Mouse (Mus musculus): ENCODE data around the gene Cmip.

The Cmip gene

DNA sequence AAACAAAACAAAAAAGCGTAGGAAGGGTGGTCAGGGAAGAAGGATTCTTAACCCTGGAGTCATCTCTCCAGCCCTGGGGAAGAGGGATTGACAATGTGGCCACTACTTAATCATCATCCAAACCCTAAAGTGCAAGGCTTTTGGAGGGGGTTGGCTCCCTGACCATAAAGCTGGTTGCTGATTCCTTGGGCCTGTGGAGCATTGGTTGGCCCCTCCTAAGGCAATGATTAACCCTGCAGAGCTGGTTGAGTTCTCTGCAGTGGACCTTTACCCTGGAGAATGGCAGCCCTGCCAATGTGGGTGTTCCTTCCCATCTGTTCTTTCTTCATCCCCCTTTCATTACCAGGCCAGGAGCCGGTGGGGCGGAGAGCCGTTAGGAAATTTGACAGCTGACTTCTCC lies 90.7 kb downstream of the Cmip start:
- no peak for DNase-seq (ENCODE audit: low spot score in 2 of 2)

DNA sequence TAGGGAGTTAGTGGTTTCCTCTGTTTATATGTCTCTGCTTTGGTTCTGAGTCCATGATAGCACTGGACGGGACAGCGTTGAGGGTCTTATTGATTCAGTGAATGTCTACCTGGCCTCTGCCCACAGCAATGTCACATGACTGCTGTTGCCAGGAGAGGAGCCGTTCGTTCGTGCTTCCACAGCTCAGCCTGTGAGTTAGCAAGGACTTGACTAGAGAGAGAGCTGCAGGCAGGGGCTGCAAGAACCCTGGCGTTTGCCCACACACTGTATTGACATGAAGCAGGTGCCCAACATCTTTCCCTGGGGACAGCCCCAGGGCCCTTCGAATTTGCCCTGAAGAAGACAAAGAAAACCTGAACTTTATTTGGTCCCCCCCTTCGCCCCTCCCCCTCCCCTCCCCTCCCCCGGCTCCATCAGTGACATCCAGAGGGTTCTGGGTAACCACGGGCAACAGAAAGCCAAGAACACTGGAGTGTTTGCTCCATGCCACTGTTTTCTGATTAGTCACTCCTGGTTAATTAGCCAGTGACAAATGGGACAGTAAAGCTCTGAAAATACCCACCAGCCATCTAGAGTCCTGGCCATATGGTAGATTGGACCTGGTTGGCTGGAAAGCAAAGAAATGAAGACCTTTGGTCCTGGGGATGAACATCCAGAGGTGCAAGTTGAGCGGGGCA lies 92.0 kb downstream of the Cmip start:
- DNase-seq (ENCODE audit: low spot score in 2 of 2), result no peak

DNA sequence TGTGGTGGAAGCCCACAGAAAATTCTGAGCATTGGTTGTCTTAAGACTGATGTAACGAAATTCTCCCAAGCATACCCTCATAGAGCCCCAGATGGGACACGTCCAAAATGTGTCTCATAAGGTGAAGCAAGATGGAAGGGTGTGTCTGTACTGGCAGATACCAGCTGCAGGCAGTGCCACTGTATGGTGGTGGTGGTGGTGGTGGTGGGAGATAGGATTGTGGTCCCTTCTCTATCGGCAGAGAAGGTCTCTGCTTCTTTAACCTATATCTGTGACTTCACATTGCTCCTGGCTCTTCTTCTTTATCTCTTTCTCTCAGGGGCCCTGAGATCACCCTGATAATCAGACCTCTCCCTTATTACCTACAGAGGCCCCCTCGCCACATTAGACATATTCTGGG lies 92.7 kb downstream of the Cmip start:
- no peak for DNase-seq (ENCODE audit: low spot score in 2 of 2)

DNA sequence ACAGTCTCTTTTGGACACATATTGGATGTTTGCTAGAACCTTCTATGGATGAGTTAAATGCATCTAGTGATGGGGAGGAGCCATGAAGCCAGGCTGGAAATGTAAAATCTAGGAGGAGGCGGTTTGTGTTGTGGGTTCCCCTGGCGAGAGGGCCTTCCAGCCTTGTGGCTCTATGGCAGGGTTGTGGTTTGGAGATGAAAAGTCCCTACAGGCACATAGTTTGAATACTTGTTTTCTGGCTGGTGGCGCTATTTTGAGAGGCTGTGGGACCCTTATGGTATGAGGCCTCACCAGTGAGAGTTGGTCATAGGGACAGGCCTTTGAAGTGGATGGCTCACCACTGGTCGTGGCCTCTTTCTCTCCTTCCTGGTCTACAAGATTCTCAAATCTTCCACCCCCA lies 95.2 kb downstream of the Cmip start:
- no peak for DNase-seq (ENCODE audit: low spot score in 2 of 2)

DNA sequence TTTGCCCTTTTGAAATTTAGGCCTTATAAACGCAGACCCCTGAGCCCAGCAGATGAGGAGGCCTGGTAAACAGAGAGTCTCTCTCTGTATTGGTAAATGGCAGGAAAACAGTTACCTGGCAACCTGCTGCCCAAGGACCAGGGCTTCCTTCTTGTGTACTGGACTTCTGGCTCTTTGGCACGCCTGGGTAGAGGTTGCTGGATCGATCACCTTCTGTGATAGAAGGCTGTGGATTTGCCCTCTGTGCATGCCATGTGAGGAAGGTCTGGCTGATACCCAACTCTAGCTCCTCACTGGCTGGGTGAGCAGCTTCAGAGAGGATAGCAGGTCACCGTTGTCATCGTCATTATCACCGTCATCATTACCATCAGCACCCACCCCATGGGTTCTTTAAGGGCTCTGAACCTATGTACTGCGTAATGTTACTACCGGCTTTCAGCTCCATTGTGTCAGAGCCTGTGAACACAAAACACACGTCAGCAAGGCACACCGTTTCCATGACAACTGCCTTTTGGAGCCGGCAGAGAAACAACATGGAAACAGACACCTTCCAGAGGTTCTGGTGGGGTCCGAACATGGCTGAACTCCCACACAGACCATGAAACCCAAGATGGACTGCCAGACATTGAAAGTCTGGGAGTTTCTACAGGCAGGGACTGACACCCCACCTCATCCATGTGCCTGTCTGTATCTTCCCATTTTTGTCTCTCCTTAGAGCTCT lies 98.4 kb downstream of the Cmip start:
- no peak for DNase-seq (ENCODE audit: low spot score in 2 of 2)

GRCm38 (mm10) chr8:117356109-117356672 lies 99.3 kb downstream of the Cmip start:
- no peak for DNase-seq (ENCODE audit: low spot score in 2 of 2)

DNA sequence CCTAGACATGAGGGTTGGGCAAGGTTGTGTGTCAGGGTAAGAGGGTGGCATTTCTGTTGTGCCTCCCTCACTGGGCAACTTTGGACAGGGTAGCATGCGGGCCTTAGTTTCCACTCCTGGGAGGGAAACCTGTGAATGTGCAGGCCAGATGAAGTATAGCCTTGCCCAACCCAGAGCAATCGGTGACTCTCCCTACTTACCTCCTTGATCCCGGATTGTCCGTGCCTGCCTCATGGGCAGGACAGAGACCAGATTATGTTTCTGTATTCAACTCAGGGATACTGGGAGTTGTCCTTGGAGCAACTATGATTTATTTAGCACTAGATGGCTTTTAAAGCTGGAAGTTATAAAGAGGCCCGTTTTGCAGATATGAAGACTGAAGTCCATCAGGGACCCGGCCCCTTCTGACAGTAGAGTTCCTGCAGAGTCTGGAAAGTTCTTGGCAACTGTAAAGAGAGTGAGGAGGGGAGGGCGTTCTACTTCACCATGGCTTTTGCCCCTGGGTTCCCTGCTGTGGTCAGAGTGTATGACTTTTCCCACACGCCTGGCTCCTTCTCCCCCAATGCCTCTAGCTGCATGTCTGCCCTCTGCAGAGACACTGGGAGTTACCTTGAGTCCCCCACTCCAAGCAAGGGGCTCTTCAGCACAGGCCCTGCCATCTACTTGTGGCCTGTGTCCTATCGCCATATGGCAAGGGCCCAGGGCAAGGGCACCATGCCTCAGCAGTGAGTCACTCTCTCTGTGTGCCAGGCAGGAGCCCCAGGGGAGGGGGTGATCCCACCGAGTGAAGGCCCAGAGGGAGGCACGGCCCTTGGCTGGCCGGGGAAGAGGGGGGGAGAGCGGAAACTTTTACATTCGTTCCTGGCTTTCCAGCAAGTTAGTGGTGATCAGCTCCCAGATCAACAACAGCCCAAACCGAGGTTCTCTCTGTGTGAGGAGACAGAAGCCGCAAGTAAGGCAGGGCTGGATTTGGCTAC lies 100.9 kb downstream of the Cmip start:
- DNase-seq (ENCODE audit: low spot score in 2 of 2), result no peak

DNA sequence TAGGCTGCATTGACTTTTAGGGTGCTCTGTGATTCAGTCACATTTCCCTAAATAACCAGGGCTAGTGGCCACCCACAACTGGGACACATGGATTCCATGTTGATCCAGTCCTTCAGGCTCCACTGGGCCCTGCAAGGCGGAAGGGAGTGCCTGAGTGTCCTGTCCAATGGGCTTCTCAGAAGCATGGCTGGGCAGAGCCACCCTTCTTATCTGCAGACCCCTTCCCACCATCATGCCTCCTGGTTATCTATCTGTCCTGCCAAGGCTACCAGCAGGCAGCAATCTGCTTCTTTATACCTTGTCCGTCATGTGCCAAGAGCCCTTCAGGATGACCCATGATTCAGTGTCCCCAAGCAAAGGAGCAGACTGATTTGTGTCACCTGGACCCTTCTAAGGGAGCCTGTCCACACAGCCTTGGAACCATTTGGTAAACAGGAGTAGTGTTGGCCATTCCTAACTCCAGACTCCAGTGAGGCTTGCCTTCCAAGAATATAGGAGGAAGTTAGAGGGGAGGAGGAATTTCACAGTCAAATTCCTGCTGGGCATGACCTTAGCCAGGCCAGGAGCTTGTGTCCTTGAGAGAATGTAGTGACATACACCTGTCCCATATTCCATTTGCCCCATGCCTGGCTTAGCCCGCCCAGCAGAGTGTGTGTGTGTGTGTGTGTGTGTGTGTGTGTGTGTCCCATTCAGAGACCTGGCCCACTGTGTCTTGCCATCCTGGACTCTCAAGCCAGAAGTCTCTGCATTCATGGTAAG lies 103.5 kb downstream of the Cmip start:
- no peak for DNase-seq (ENCODE audit: low spot score in 2 of 2)

- DNase-seq (ENCODE audit: low spot score in 2 of 2), result no peak
Observed at GRCm38 (mm10) chr8:117361595-117362437, 105.0 kb downstream of the Cmip start.

- DNase-seq (ENCODE audit: low spot score in 2 of 2), result no peak
Observed at GRCm38 (mm10) chr8:117362438-117362726, 105.5 kb downstream of the Cmip start.

DNA sequence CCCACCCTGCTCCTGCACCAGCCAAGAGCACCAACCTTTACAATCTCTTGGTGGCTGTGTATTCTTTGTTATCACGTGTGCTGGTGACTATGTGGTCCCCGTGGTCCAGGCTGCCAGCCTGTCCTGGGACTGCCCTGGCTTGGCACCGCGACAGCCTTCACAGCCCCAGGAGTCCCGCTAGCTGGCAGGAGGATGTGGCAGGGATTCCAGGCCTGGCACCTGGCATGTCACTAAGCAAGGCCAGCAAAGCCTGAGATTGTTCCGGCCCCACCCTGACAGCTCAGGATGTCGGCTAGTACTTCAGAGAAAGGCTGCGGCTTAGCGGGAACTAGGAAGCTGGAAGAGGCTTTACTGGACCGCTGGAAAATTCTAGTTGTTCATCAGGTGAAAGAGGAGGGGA lies 106.4 kb downstream of the Cmip start:
- no peak for DNase-seq (ENCODE audit: low spot score in 2 of 2)

GRCm38 (mm10) chr8:117364374-117365160 lies 107.7 kb downstream of the Cmip start:
- DNase-seq (ENCODE audit: low spot score in 2 of 2), result no peak

DNA sequence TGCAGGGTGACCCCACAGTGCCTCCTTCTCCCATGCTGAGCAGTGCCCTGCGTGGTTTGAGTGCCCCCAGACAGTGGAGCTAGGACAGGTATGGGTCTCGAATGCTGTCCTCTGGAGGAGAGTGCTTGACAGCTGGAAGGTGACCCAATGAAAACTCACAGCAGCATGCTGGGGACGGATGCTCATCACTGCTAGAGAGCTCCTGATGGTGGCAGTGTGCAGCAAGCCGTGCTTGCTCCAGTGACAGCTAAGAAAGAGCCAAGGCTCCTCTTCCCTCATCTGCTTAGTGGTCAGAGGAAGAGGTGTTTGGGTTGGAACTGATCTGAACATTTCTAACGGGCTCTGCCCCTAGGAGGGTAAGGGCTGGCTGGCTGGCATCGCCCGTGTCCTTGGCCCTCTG lies 109.6 kb downstream of the Cmip start:
- no peak for DNase-seq (ENCODE audit: low spot score in 2 of 2)

- no peak for DNase-seq (ENCODE audit: low spot score in 2 of 2)
Observed at GRCm38 (mm10) chr8:117367441-117367840, 110.6 kb downstream of the Cmip start.

DNA sequence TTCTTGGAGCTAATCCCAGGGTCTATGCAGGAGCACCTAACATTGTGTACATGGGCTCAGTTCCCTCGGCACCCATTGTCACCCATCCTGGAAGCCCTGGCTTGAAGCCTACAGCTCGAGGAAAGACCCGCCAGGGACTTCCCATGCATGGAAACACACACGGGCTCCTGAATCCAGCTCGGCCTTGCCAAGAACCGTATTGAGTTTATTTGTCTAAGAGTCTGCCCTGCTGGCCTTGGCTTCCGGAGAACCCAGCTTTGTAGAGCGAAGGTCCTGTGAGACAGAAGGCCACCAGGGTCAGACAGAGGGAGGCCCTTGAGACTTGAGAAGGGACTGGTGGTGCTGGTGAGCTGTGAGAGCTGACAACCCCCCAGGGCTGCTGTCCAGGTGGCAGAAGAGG lies 111.9 kb downstream of the Cmip start:
- no peak for DNase-seq (ENCODE audit: low spot score in 2 of 2)

- no peak for DNase-seq (ENCODE audit: low spot score in 2 of 2)
Observed at GRCm38 (mm10) chr8:117370009-117370408, 113.1 kb downstream of the Cmip start.

DNA sequence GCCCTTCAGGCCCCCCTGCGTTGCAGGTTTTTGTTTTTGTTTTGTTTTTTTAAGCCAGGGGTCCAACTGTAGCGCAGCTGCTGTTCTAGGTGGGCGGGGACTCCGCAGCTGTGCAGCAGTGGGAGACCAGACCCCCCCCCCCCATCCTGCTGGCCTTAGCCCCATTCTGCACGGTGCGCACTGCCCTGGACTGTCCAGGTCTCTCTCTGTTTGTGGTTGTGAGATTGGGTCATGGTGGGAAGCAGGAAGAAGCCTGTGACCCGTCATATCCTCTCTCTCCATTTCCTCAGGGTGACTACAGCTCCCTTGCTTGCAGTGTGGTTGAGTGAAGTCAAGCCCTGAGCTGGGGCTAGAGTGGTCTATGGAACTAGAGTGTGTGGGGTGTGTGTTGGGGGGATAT lies 114.3 kb downstream of the Cmip start:
- DNase-seq (ENCODE audit: low spot score in 2 of 2), result no peak

DNA sequence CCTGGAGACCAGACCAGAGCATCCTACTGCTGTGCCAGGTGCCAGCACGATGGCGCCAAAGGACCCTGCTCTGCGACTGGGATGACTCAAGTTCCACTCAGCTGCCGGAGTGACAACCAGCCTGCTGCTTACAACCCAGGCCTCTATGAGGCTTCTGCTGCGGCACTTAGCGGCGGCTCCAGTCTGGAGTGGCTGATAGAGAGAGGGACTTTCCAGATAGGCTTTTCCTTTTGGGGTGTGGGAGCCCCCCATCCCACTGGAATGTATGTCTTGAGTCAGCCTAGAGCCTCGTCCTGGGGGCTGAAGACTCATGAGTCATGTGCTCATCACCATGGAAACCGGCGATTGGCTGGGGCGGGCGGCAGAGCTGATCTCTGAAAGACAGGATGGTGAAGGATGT lies 115.2 kb downstream of the Cmip start:
- no peak for DNase-seq (ENCODE audit: low spot score in 2 of 2)

GRCm38 (mm10) chr8:117373001-117373428 lies 116.2 kb downstream of the Cmip start:
- DNase-seq (ENCODE audit: low spot score in 2 of 2), result no peak

GRCm38 (mm10) chr8:117374087-117374486 lies 117.2 kb downstream of the Cmip start:
- no peak for DNase-seq (ENCODE audit: low spot score in 2 of 2)

Data from thymus, postnatal 10 days (tissue).